ENCODE assay signal across 26 mouse cellular contexts in the genomic region with DNA sequence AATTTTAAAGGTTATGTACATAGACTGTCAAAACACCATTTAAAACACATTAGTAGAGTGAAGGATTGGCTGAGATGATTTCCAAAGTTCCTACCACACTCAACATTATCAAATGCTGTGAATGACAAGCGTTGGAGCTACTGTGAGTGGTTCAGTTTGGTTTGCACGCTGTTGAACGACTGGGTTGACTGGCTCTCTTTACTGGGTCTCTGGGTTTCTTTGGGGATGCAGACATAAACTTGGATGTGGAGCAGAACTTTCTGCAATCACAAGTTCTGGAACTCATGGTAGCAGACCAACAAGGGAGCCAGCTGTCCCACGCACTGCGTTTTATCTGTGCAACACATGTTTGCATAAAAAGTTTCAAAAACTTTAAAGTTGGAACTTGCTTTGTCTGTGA.
DNase-seq lines count a peak whose midpoint lies in the region; ATAC-seq and TF ChIP-seq lines count a peak whose summit lies in the region.
"Had no signal": no experiment of that assay in that cellular context is flagged by ENCODE, and none has a peak within 500 bp of the region (broad histone marks: within the 10 kb centered on the region; RNA-seq: fewer than 3 reads in every experiment).

No protein-coding gene starts in this region.

- no peak overlapping the region for H3K27ac ChIP-seq in forebrain, postnatal 0 days (ENCODE audit: low read depth, low read length)
- H3K27ac ChIP-seq in forebrain, embryonic 12.5 days, result no peak overlapping the region
- no peak overlapping the region for H3K27ac ChIP-seq in heart, embryonic 11.5 days (ENCODE audit: low read depth, low read length)
- no peak overlapping the region for H3K27ac ChIP-seq in lung, embryonic 16.5 days (ENCODE audit: low read length)
- H3K27ac ChIP-seq: embryonic facial prominence, embryonic 12.5 days; forebrain, embryonic 10.5 days; hindbrain, embryonic 14.5 days; hindbrain, postnatal 0 days had no signal

- intact Hi-C loops in heart, postnatal 10 days (cut with DNase I), result no loop called here
- intact Hi-C loops in gastrocnemius, postnatal 36 days (cut with DNase I), result no loop called here

- no peak overlapping the region for H3K9ac ChIP-seq in forebrain, postnatal 0 days
- no peak overlapping the region for H3K9ac ChIP-seq in forebrain, embryonic 12.5 days
- H3K9ac ChIP-seq in heart, embryonic 11.5 days (ENCODE audit: low read depth, low read length), result no peak overlapping the region
- no peak overlapping the region for H3K9ac ChIP-seq in lung, embryonic 16.5 days (ENCODE audit: low read length)
- H3K9ac ChIP-seq: embryonic facial prominence, embryonic 12.5 days; hindbrain, embryonic 14.5 days had no signal

- DNase-seq in forebrain, postnatal 0 days, result peak; percentile 33
- DNase-seq in heart, postnatal 10 days, result peak; percentile 7 to 25
- DNase-seq in lung, adult 18-20 months, result no peak
- no peak for DNase-seq in gastrocnemius, postnatal 36 days
- DNase-seq: adrenal gland, postnatal 10 days; adrenal gland, postnatal 36 days; B cell, adult 2 months; cerebellum, adult 18-20 months; cerebellum, adult 9-10 months; cerebellum, postnatal 14 days; gastrocnemius, postnatal 25 days; heart, postnatal 4 days had no signal

- H3K9me3 ChIP-seq in forebrain, postnatal 0 days (ENCODE audit: low read length), result no peaks in the 10 kb centered on the region
- no peaks in the 10 kb centered on the region for H3K9me3 ChIP-seq in forebrain, embryonic 12.5 days
- no peaks in the 10 kb centered on the region for H3K9me3 ChIP-seq in heart, embryonic 11.5 days (replicated peaks; ENCODE audit: control insufficient read depth, low read length)
- no peaks in the 10 kb centered on the region for H3K9me3 ChIP-seq in lung, embryonic 16.5 days (ENCODE audit: control insufficient read depth, low read length)
- H3K9me3 ChIP-seq: embryonic facial prominence, embryonic 12.5 days; forebrain, embryonic 10.5 days; G1E had no signal

- H3K27me3 ChIP-seq in forebrain, postnatal 0 days (ENCODE audit: insufficient read depth, low read length), result no peaks in the 10 kb centered on the region
- H3K27me3 ChIP-seq in forebrain, embryonic 12.5 days, result no peaks in the 10 kb centered on the region
- no peaks in the 10 kb centered on the region for H3K27me3 ChIP-seq in heart, embryonic 11.5 days (ENCODE audit: control insufficient read depth, insufficient read depth, low read length)
- H3K27me3 ChIP-seq in lung, embryonic 16.5 days (ENCODE audit: control insufficient read depth, insufficient read depth, low read depth, low read length), result no peaks in the 10 kb centered on the region
- H3K27me3 ChIP-seq: CH12.LX; embryonic facial prominence, embryonic 12.5 days had no signal

- peak; percentile 77 for ATAC-seq in forebrain, postnatal 0 days
- ATAC-seq in forebrain, embryonic 12.5 days (ENCODE audit: low FRiP score), result no peak
- ATAC-seq in heart, embryonic 11.5 days (replicated peaks; ENCODE audit: insufficient number of reproducible peaks, low FRiP score, low TSS enrichment), result no peak
- peak; percentile 95 for ATAC-seq in lung, embryonic 16.5 days (ENCODE audit: low read depth)
- ATAC-seq: forebrain, embryonic 14.5 days; hindbrain, postnatal 0 days; inflammation-experienced regulatory T-cells, adult 6 months; intestine, embryonic 16.5 days; Patski had no signal

- H3K4me2 ChIP-seq in forebrain, postnatal 0 days (ENCODE audit: low read depth), result no peak overlapping the region
- H3K4me2 ChIP-seq in forebrain, embryonic 12.5 days, result no peak overlapping the region
- no peak overlapping the region for H3K4me2 ChIP-seq in heart, embryonic 11.5 days
- no peak overlapping the region for H3K4me2 ChIP-seq in lung, embryonic 16.5 days (ENCODE audit: low read depth, low read length)
- H3K4me2 ChIP-seq: embryonic facial prominence, embryonic 12.5 days; hindbrain, embryonic 14.5 days had no signal

- WGBS in forebrain, postnatal 0 days, result 79% methylated on average over 5 of the region's 5 CpGs
- WGBS in forebrain, embryonic 12.5 days, result 88% methylated on average over 5 of the region's 5 CpGs
- WGBS in heart, embryonic 11.5 days (ENCODE audit: insufficient replicate concordance), result 78% methylated on average over 5 of the region's 5 CpGs
- WGBS in lung, embryonic 16.5 days, result 40% methylated on average over 5 of the region's 5 CpGs

- TF ChIP-seq CTCF in forebrain, postnatal 0 days (IDR thresholded peaks at IDR 0.05; ENCODE audit: low read depth), result no peak

- H3K4me1 ChIP-seq in forebrain, postnatal 0 days (ENCODE audit: insufficient read depth), result 0 out of 2 replicates have a peak, but pooled peaks cover 3% of the 10 kb centered on the region
- peaks cover 11% of the 10 kb centered on the region; the same call in 1 of the 2 replicates for H3K4me1 ChIP-seq in forebrain, embryonic 12.5 days
- no peaks in the 10 kb centered on the region for H3K4me1 ChIP-seq in heart, embryonic 11.5 days (ENCODE audit: control insufficient read depth, insufficient read depth, low read length)
- no peaks in the 10 kb centered on the region for H3K4me1 ChIP-seq in lung, embryonic 16.5 days (replicated peaks; ENCODE audit: control insufficient read depth, insufficient read depth, low read length)
- H3K4me1 ChIP-seq: embryonic facial prominence, embryonic 12.5 days had no signal

- H3K36me3 ChIP-seq in forebrain, postnatal 0 days (ENCODE audit: insufficient read depth), result no peaks in the 10 kb centered on the region
- no peaks in the 10 kb centered on the region for H3K36me3 ChIP-seq in forebrain, embryonic 12.5 days (replicated peaks)
- no peaks in the 10 kb centered on the region for H3K36me3 ChIP-seq in heart, embryonic 11.5 days (ENCODE audit: control insufficient read depth, insufficient read depth, low read length)
- H3K36me3 ChIP-seq in lung, embryonic 16.5 days (ENCODE audit: control insufficient read depth, insufficient read depth, low read length), result no peaks in the 10 kb centered on the region
- H3K36me3 ChIP-seq: embryonic facial prominence, embryonic 12.5 days; forebrain, embryonic 10.5 days; G1E had no signal

- H3K4me3 ChIP-seq in forebrain, postnatal 0 days (ENCODE audit: low read depth, low read length), result no peak overlapping the region
- H3K4me3 ChIP-seq in forebrain, embryonic 12.5 days (replicated peaks), result no peak overlapping the region
- no peak overlapping the region for H3K4me3 ChIP-seq in heart, embryonic 11.5 days (ENCODE audit: low read depth, low read length)
- H3K4me3 ChIP-seq in lung, embryonic 16.5 days (ENCODE audit: low read length), result no peak overlapping the region
- H3K4me3 ChIP-seq: embryonic facial prominence, embryonic 12.5 days; erythroblast, embryonic 14.5 days; forebrain, embryonic 10.5 days had no signal

Comparison
In these comparisons a context has a peak if more than half of its experiments do, and no peak if none do; other contexts are left out.
1. ATAC-seq: peak in forebrain, postnatal 0 days (single experiment) and lung, embryonic 16.5 days (single experiment); none in forebrain, embryonic 12.5 days (single experiment) and heart, embryonic 11.5 days (single experiment).
2. DNase-seq: peak in forebrain, postnatal 0 days (single experiment) and heart, postnatal 10 days (2 of 2); none in lung, adult 18-20 months (0 of 2) and gastrocnemius, postnatal 36 days (0 of 2).